ENCODE assay signal across 7 mouse cellular contexts in the genomic region with DNA sequence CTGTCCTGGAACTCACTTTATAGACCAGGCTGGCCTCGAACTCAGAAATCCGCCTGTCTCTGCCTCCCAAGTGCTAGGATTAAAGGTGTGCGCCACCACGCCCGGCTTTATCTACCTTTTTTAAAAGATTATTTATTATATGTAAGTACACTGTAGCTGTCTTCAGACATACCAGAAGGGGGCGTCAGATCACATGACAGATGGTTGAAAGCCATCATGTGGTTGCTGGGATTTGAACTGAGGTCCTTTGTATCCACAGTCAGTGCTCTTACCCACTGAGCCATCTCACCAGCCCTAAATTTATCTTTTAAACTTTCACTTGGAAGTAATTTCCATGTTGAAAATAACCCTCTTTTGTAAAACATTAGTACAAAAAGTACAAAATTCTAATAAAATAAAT. TPM values are rescaled to one million over a fixed set of nuclear protein-coding genes. Genes with fewer than 3 reads are reported as not detected.
A peak's percentile ranks its signal among the peaks of the same experiment; 100 is the strongest.
DNase-seq lines count a peak whose midpoint lies in the region; ATAC-seq and TF ChIP-seq lines count a peak whose summit lies in the region.
"Not testable (repeated sequence)": the region's sequence is repeated elsewhere in the genome, so short reads cannot be mapped to it uniquely, and the experiment has no call there.

No protein-coding gene starts in this region.

- WGBS in heart, adult 2 months = 94% methylated on average over 6 of the region's 6 CpGs
- WGBS in stomach, postnatal 0 days = 96% methylated on average over 6 of the region's 6 CpGs

- H3K27ac ChIP-seq in ES-E14 (ENCODE audit: insufficient read depth, low read depth, low read length, poor library complexity, severe bottlenecking); heart, adult 2 months; layer of hippocampus, adult 2 months; stomach, postnatal 0 days (replicated peaks): not testable (repeated sequence)

- not testable (repeated sequence) for H3K27me3 ChIP-seq in Patski; heart, adult 2 months (ENCODE audit: control insufficient read depth, insufficient read depth, low read length); stomach, postnatal 0 days (ENCODE audit: control insufficient read depth, insufficient read depth, low read length)

- CTCF ChIA-PET in Patski (lab: Charles Lee) = interaction anchor here (1.0 to 1.1 kb wide), 2 partner anchors 15 to 22 kb away, joined by 3 to 5 read pairs; no protein-coding TSS in a partner anchor

- H3K4me3 ChIP-seq in ES-E14 (ENCODE audit: insufficient read depth in 1 of 2, low read depth in 1 of 2, low read length in 2 of 2, poor library complexity in 1 of 2, severe bottlenecking in 1 of 2); heart, adult 2 months; layer of hippocampus, adult 2 months; stomach, postnatal 0 days (ENCODE audit: low read depth, low read length): not testable (repeated sequence)

- H3K4me1 ChIP-seq in ES-E14 (ENCODE audit: control insufficient read depth in 2 of 2, insufficient read depth in 2 of 2, low read length in 2 of 2, poor library complexity in 1 of 2); heart, adult 2 months (ENCODE audit: control insufficient read depth, insufficient read depth, low read length); stomach, postnatal 0 days (replicated peaks; ENCODE audit: control insufficient read depth, insufficient read depth): not testable (repeated sequence)

- peak; percentile 4 for DNase-seq in 3T3-L1 (ENCODE audit: low read depth, low spot score)
- DNase-seq in CD4-positive, CD25-positive, alpha-beta regulatory T cell, adult 2 months (ENCODE audit: low read depth, low spot score) = peak; percentile 16
- peak; percentile 19 for DNase-seq in ES-E14 (ENCODE audit: low read depth, low spot score)
- DNase-seq in Patski (ENCODE audit: low read depth, low spot score); heart, adult 2 months; layer of hippocampus, adult 2 months (ENCODE audit: low spot score in 2 of 2); stomach, postnatal 0 days (ENCODE audit: low spot score): not testable (repeated sequence)

- TF ChIP-seq EP300 in heart, adult 2 months (IDR thresholded peaks at IDR 0.05; ENCODE audit: insufficient read depth, low read depth, low read length); stomach, postnatal 0 days (optimal IDR thresholded peaks at IDR 0.05): not testable (repeated sequence)

- in situ Hi-C loops in ES-E14 (cut with MboI; ENCODE audit: low sequenced_read_pairs in 2 of 2, unreplicated experiment in 2 of 2); Patski (cut with MboI; ENCODE audit: low pct_unique_long_range_greater_than_20kb): not testable (repeated sequence)

- not testable (repeated sequence) for H3K36me3 ChIP-seq in ES-E14 (ENCODE audit: control insufficient read depth, insufficient read depth, low read length, poor library complexity, severe bottlenecking); heart, adult 2 months (ENCODE audit: control insufficient read depth, insufficient read depth, low read length); stomach, postnatal 0 days (ENCODE audit: control insufficient read depth, insufficient read depth, low read length)

- TF ChIP-seq POLR2A in heart, adult 2 months (IDR thresholded peaks at IDR 0.05; ENCODE audit: insufficient read depth, low read depth, low read length) = not testable (repeated sequence)

- peak; percentile 38 for TF ChIP-seq CTCF in Patski (IDR thresholded peaks at IDR 0.05)
- TF ChIP-seq CTCF in heart, adult 2 months (IDR thresholded peaks at IDR 0.05) = peak; percentile 15; the same call in 1 of the 2 replicates
- peak; percentile 27; the same call in 1 of the 2 replicates for TF ChIP-seq CTCF in layer of hippocampus, adult 2 months (conservative IDR thresholded peaks at IDR 0.05)
- peak; percentile 17; the same call in 1 of the 2 replicates for TF ChIP-seq CTCF in stomach, postnatal 0 days (IDR thresholded peaks at IDR 0.05; ENCODE audit: low read depth)

- H3K79me2 ChIP-seq in heart, adult 2 months (replicated peaks; ENCODE audit: control insufficient read depth, insufficient read depth, low read length) = not testable (repeated sequence)

- intact Hi-C loops in heart, adult 2 months (cut with DNase I) = not testable (repeated sequence)

- not testable (repeated sequence) for ATAC-seq in Patski; stomach, postnatal 0 days (ENCODE audit: low FRiP score, low TSS enrichment)

- not testable (repeated sequence) for H3K9me3 ChIP-seq in ES-E14 (ENCODE audit: control insufficient read depth, insufficient read depth, low read depth, low read length); stomach, postnatal 0 days (ENCODE audit: control insufficient read depth, low read length)

- not testable (repeated sequence) for H3K4me2 ChIP-seq in stomach, postnatal 0 days (replicated peaks; ENCODE audit: low read depth)

- not testable (repeated sequence) for H3K9ac ChIP-seq in ES-E14 (ENCODE audit: insufficient read depth, low read depth, low read length, poor library complexity, severe bottlenecking); heart, adult 2 months (ENCODE audit: low read depth, low read length); stomach, postnatal 0 days (ENCODE audit: low read length)

- POLR2A ChIA-PET in Patski (lab: Charles Lee) = not testable (repeated sequence)

RNA-seq across cellular contexts. Expression of a gene that starts 45.2 kb away (rescaled TPM):
- 801 and 1,038 TPM in 2 replicates for total RNA-seq in ES-E14 (2012; rRNA removed)
- polyA plus RNA-seq in Patski (2021) = 323 TPM
- 100 to 1,000 TPM; 328 to 384 TPM for total RNA-seq in heart, adult 2 months (2021)
- polyA plus RNA-seq in heart, adult 2 months (2012; rRNA removed) = 110 and 146 TPM in 2 replicates
- 100 to 1,000 TPM; 242 to 244 TPM for total RNA-seq in layer of hippocampus, adult 2 months (2021)
- polyA plus RNA-seq in stomach, postnatal 0 days (2015; fragmentation: Nextera tagmentation; extraction: Ambion mirVana) = 609 and 626 TPM in 2 replicates
